Mouse (Mus musculus) CH12.LX (cell line): ENCODE results near the gene Dntt. TPM values are rescaled to one million over a fixed set of nuclear protein-coding genes. Genes with fewer than 3 reads are reported as not detected.

Experiments
- DNase-seq: peaks from one replicate; pipeline ENCODE4 v3.0.0-alpha.2; 2013; ENCODE audit errors: extremely low read depth
- H3K27ac ChIP-seq: 2 replicates; pipeline ENCODE4 v1.5.1; 2012; ENCODE audit warnings: low read depth, mild to moderate bottlenecking, control low read depth, moderate library complexity; ENCODE audit not compliant: insufficient read depth
- H3K27me3 ChIP-seq: replicated peaks from 2 replicates; pipeline ENCODE3; 2012; ENCODE audit warnings: inconsistent platforms
- H3K36me3 ChIP-seq, 2 experiments: replicated peaks in 1 of 2; 2 replicates each; pipeline versions ENCODE3 to v1.6.1; 2012; ENCODE audit warnings: inconsistent platforms in 1 of 2, low read length in 1 of 2, mild to moderate bottlenecking in 1 of 2, mixed read lengths in 1 of 2, moderate library complexity in 1 of 2; ENCODE audit not compliant: control insufficient read depth in 1 of 2, insufficient read depth in 1 of 2
- H3K4me1 ChIP-seq, 2 experiments: 2 replicates each; pipeline ENCODE4 v1.6.1; 2012; ENCODE audit warnings: inconsistent platforms in 1 of 2, moderate library complexity in 1 of 2; ENCODE audit not compliant: insufficient read depth in 2 of 2, control insufficient read depth in 1 of 2
- H3K4me2 ChIP-seq: 2 replicates; pipeline ENCODE4 v1.6.1; 2012; ENCODE audit warnings: low read depth, mild to moderate bottlenecking, control low read depth; ENCODE audit not compliant: poor library complexity, insufficient read depth, severe bottlenecking
- H3K4me3 ChIP-seq, 3 experiments: fragments of 150-350 bp in 1 of 3; sonication (generic) in 1 of 3; replicated peaks in 1 of 3; 2 replicates each; pipeline versions ENCODE3 to v1.5.1; 2011 to 2012; ENCODE audit warnings: low read depth in 2 of 3, low read length in 2 of 3, mild to moderate bottlenecking in 2 of 3, moderate library complexity in 2 of 3, control low read depth in 1 of 3, improper control_type of control experiment in 1 of 3, inconsistent platforms in 1 of 3, mixed read lengths in 1 of 3; ENCODE audit not compliant: poor library complexity in 1 of 3
- H3K79me2 ChIP-seq: replicated peaks from 2 replicates; pipeline ENCODE4 v1.6.1; 2012; ENCODE audit warnings: mild to moderate bottlenecking, moderate library complexity; ENCODE audit not compliant: control insufficient read depth, poor library complexity, insufficient read depth, severe bottlenecking; ENCODE audit errors: extremely low read depth
- H3K9ac ChIP-seq: 2 replicates; pipeline ENCODE4 v1.6.1; 2012; ENCODE audit warnings: low read depth, mild to moderate bottlenecking, control low read depth, moderate library complexity; ENCODE audit not compliant: insufficient read depth
- H3K9me3 ChIP-seq: replicated peaks from 2 replicates; pipeline ENCODE3; 2012; ENCODE audit warnings: low read length, inconsistent platforms, mixed read lengths
- BHLHE40 ChIP-seq: IDR thresholded peaks from 2 replicates; pipeline ENCODE4 v1.6.1; 2011; ENCODE audit warnings: mild to moderate bottlenecking, low read depth, low read length, improper control_type of control experiment
- CHD1 ChIP-seq: IDR thresholded peaks from 2 replicates; pipeline ENCODE4 v1.6.1; 2012; ENCODE audit warnings: low read depth, low read length, improper control_type of control experiment, inconsistent platforms
- CHD2 ChIP-seq: IDR thresholded peaks from 2 replicates; pipeline ENCODE4 v1.6.1; 2011; ENCODE audit warnings: low read length, improper control_type of control experiment
- CTCF ChIP-seq, 2 experiments: IDR thresholded peaks in 1 of 2; conservative IDR thresholded peaks in 1 of 2; 2 replicates each; pipeline ENCODE4 v1.5.1; 2011 to 2012; ENCODE audit warnings: low read depth in 2 of 2, low read length in 2 of 2, improper control_type of control experiment in 1 of 2, inconsistent platforms in 1 of 2, mild to moderate bottlenecking in 1 of 2, moderate library complexity in 1 of 2
- ELF1 ChIP-seq: IDR thresholded peaks from 2 replicates; pipeline ENCODE4 v1.6.1; 2014; ENCODE audit warnings: low read depth, mild to moderate bottlenecking, inconsistent platforms, low read length, improper control_type of control experiment
- EP300 ChIP-seq: IDR thresholded peaks from 2 replicates; pipeline ENCODE4 v1.6.1; 2011; ENCODE audit warnings: low read length, improper control_type of control experiment
- ETS1 ChIP-seq: conservative IDR thresholded peaks from 2 replicates; pipeline ENCODE4 v1.6.1; 2012; ENCODE audit warnings: low read depth, mild to moderate bottlenecking, inconsistent platforms, low read length, improper control_type of control experiment, moderate library complexity
- GABPA ChIP-seq: IDR thresholded peaks from 2 replicates; pipeline ENCODE4 v1.6.1; 2012; ENCODE audit warnings: low read depth, low read length, improper control_type of control experiment, inconsistent platforms; ENCODE audit not compliant: insufficient replicate concordance
- IRF4 ChIP-seq: IDR thresholded peaks from 2 replicates; pipeline ENCODE4 v1.6.1; 2014; ENCODE audit warnings: low read depth, mild to moderate bottlenecking, inconsistent platforms, low read length, improper control_type of control experiment
- JUND ChIP-seq: conservative IDR thresholded peaks from 2 replicates; pipeline ENCODE4 v1.6.1; 2011; ENCODE audit warnings: low read depth, low read length, improper control_type of control experiment
- KAT2A ChIP-seq: IDR thresholded peaks from 2 replicates; pipeline ENCODE4 v1.6.1; 2012; ENCODE audit warnings: low read length, improper control_type of control experiment, inconsistent platforms; ENCODE audit not compliant: insufficient replicate concordance
- MAX ChIP-seq: IDR thresholded peaks from 2 replicates; pipeline ENCODE4 v1.6.1; 2011; ENCODE audit warnings: low read length, improper control_type of control experiment
- MAZ ChIP-seq: IDR thresholded peaks from 2 replicates; pipeline ENCODE4 v1.6.1; 2012; ENCODE audit warnings: low read depth, mild to moderate bottlenecking, inconsistent platforms, low read length, improper control_type of control experiment, moderate library complexity
- MEF2A ChIP-seq: IDR thresholded peaks from 2 replicates; pipeline ENCODE4 v1.6.1; 2014; ENCODE audit warnings: low read depth, mild to moderate bottlenecking, inconsistent platforms, low read length, improper control_type of control experiment, borderline replicate concordance
- MXI1 ChIP-seq: IDR thresholded peaks from 2 replicates; pipeline ENCODE4 v1.6.1; 2011; ENCODE audit warnings: mild to moderate bottlenecking, low read depth, low read length, improper control_type of control experiment
- NELFE ChIP-seq: IDR thresholded peaks from 2 replicates; pipeline ENCODE4 v1.6.1; 2011; ENCODE audit warnings: low read depth, low read length, improper control_type of control experiment
- NRF1 ChIP-seq: IDR thresholded peaks from 2 replicates; pipeline ENCODE4 v1.6.1; 2014; ENCODE audit warnings: low read depth, mild to moderate bottlenecking, inconsistent platforms, low read length, improper control_type of control experiment, moderate library complexity
- POLR2A ChIP-seq: IDR thresholded peaks from 2 replicates; pipeline ENCODE4 v1.6.1; 2011; ENCODE audit warnings: low read depth, mild to moderate bottlenecking, improper control_type of control experiment, low read length
- POLR2AphosphoS2 ChIP-seq: IDR thresholded peaks from 2 replicates; pipeline ENCODE4 v1.6.1; 2011; ENCODE audit warnings: low read depth, low read length, improper control_type of control experiment
- RAD21 ChIP-seq: IDR thresholded peaks from 2 replicates; pipeline ENCODE4 v1.6.1; 2011; ENCODE audit warnings: low read depth, mild to moderate bottlenecking, low read length, improper control_type of control experiment, moderate library complexity
- SIN3A ChIP-seq: IDR thresholded peaks from 2 replicates; pipeline ENCODE4 v1.6.1; 2012; ENCODE audit warnings: low read length, improper control_type of control experiment, inconsistent platforms
- TBP ChIP-seq: conservative IDR thresholded peaks from 2 replicates; pipeline ENCODE4 v1.6.1; 2011; ENCODE audit warnings: low read depth, low read length, improper control_type of control experiment
- TCF12 ChIP-seq: IDR thresholded peaks from 2 replicates; pipeline ENCODE4 v1.6.1; 2014; ENCODE audit warnings: low read depth, mild to moderate bottlenecking, inconsistent platforms, low read length, improper control_type of control experiment
- UBTF ChIP-seq: IDR thresholded peaks from 2 replicates; pipeline ENCODE4 v1.6.1; 2012; ENCODE audit warnings: low read depth, mild to moderate bottlenecking, inconsistent platforms, low read length, improper control_type of control experiment, moderate library complexity
- USF1 ChIP-seq: IDR thresholded peaks from 2 replicates; pipeline ENCODE4 v1.6.1; 2014; ENCODE audit warnings: low read depth, mild to moderate bottlenecking, inconsistent platforms, low read length, improper control_type of control experiment
- ZC3H11A ChIP-seq: IDR thresholded peaks from 2 replicates; pipeline ENCODE4 v1.6.1; 2012; ENCODE audit warnings: low read depth, mild to moderate bottlenecking, inconsistent platforms, low read length, improper control_type of control experiment
- ZKSCAN1 ChIP-seq: IDR thresholded peaks from 2 replicates; pipeline ENCODE4 v1.6.1; 2012; ENCODE audit warnings: low read depth, inconsistent platforms, low read length, improper control_type of control experiment, borderline replicate concordance
- dilution Hi-C: fragments of 300-500 bp; cut with MboI; formaldehyde crosslinking; loops from 2 replicates; pipeline ENCODE4 v1.14.3; 2020; ENCODE audit warnings: low sequenced_read_pairs; ENCODE audit not compliant: extremely low pct_unique_long_range_greater_than_20kb, extremely low pct_ligation_motif_present
- in situ Hi-C: fragments of 300-500 bp; cut with MboI; formaldehyde crosslinking; loops from 3 replicates; pipeline ENCODE4 v1.14.3; 2019; ENCODE audit warnings: low sequenced_read_pairs, low pct_ligation_motif_present, low pct_unique_long_range_greater_than_20kb, mixed read lengths
- polyA plus RNA-seq: library from polyadenylated mRNA; unstranded; fragments of >175 nt; gene quantifications from 2 replicates; pipeline ENCODE4 v1.2.1, GENCODE M21; 2012; ENCODE audit warnings: low read depth; ENCODE audit not compliant: insufficient read length
- total RNA-seq, 2 experiments: library from RNA; depleted of rRNA; stranded (reverse); fragments of 300-350 nt in 1 of 2; fragments of >200 nt in 1 of 2; gene quantifications; 2 replicates each; pipeline ENCODE4 v1.2.3; 2012 to 2014

Dntt gene
- total RNA-seq (2012; rRNA removed) (0.13 TPM in 1 of 2 replicates, not detected in the other), total RNA-seq (2014; rRNA removed) (not detected in 2 replicates), polyA plus RNA-seq (not detected in 2 replicates)

- no peaks in the 10 kb centered on the region for H3K36me3 ChIP-seq
- H3K9me3 ChIP-seq: no peaks in the 10 kb centered on the region
- TF ChIP-seq NRF1 (no peak), BHLHE40 (no peak), RAD21 (no peak), EP300 (no peak), CTCF (conservative IDR thresholded peaks at IDR 0.05 in 1 of 2, IDR thresholded peaks at IDR 0.05 in 1 of 2; ENCODE audit: low read depth in 2 of 2, low read length in 2 of 2) (no peak), ETS1 (no peak), USF1 (no peak), SIN3A (no peak), MAX (no peak), MEF2A (no peak), MAZ (no peak), GABPA (no peak), POLR2A (no peak), ZC3H11A (no peak), UBTF (no peak), KAT2A (no peak), TCF12 (no peak), ZKSCAN1 (no peak)
- no peak for DNase-seq
- H3K9ac ChIP-seq: no peak within 1 kb of the TSS
- H3K4me2 ChIP-seq: no peak within 1 kb of the TSS
- in situ Hi-C loops (loop anchor here (25.0 kb wide), 1 partner anchor 267 kb away; no protein-coding TSS in a partner anchor), dilution Hi-C loops (no loop called here)
- no peaks in the 10 kb centered on the region for H3K79me2 ChIP-seq
- peaks cover 3% of the 10 kb centered on the region for H3K27me3 ChIP-seq
- H3K4me3 ChIP-seq: no peak within 1 kb of the TSS
- H3K27ac ChIP-seq: no peak within 1 kb of the TSS
- H3K4me1 ChIP-seq: peaks cover 6 to 11% of the 10 kb centered on the region in 2 experiments
Observed at GRCm38 (mm10) chr19:41029219-41029618, at the start of gene Dntt. TSS of gene Dntt (plus strand) at chr19:41029275.

GRCm38 (mm10) chr19:40980671-40981070, 48.4 kb upstream of the Dntt start:
- dilution Hi-C loops: no loop called here

More at GRCm38 (mm10) chr19:40980671-40981070, 48.4 kb upstream of the Dntt start:
- H3K27ac ChIP-seq: peak overlapping the region; percentile 87
- peak overlapping the region in 1 of 3 experiments; percentile 7 for H3K4me3 ChIP-seq
- H3K27me3 ChIP-seq: no peaks in the 10 kb centered on the region
- in situ Hi-C loops: no loop called here
- peaks cover 9 to 44% of the 10 kb centered on the region in 2 experiments for H3K36me3 ChIP-seq
- peaks cover 96% of the 10 kb centered on the region for H3K79me2 ChIP-seq
- H3K9ac ChIP-seq: peak overlapping the region; percentile 46
- TF ChIP-seq CHD1 (no peak), UBTF (0 out of 2 replicates have a peak, but pooled peaks have one; percentile 11), CHD2 (0 out of 2 replicates have a peak, but pooled peaks have one; percentile 12), IRF4 (peak; percentile 62; the same call in 1 of the 2 replicates), NELFE (peak; percentile 1; the same call in 1 of the 2 replicates), ELF1 (peak; percentile 25; the same call in 1 of the 2 replicates), SIN3A (peak; percentile 52; the same call in 1 of the 2 replicates), POLR2A (peak; percentile 30; the same call in 1 of the 2 replicates), EP300 (peak; percentile 47; the same call in 1 of the 2 replicates), ETS1 (0 out of 2 replicates have a peak, but pooled peaks have one; percentile 26), KAT2A (no peak), MXI1 (no peak), TCF12 (peak; percentile 38; the same call in 1 of the 2 replicates), ZKSCAN1 (no peak), CTCF (conservative IDR thresholded peaks at IDR 0.05 in 1 of 2, IDR thresholded peaks at IDR 0.05 in 1 of 2; ENCODE audit: low read depth in 2 of 2, low read length in 2 of 2) (no peak), TBP (0 out of 2 replicates have a peak, but pooled peaks have one; percentile 14), POLR2AphosphoS2 (no peak), JUND (no peak)
- peaks cover 40 to 86% of the 10 kb centered on the region in 2 experiments for H3K4me1 ChIP-seq
- no peaks in the 10 kb centered on the region for H3K9me3 ChIP-seq
- H3K4me2 ChIP-seq: peak overlapping the region; percentile 95
- peak; percentile 68 for DNase-seq
